Mouse (Mus musculus): ENCODE results near the gene Ldha. TPM values are rescaled to one million over a fixed set of nuclear protein-coding genes. Genes with fewer than 3 reads are reported as not detected.
"Not testable (repeated sequence)": the region's sequence is repeated elsewhere in the genome, so short reads cannot be mapped to it uniquely, and the experiment has no call there.

The Ldha gene
- total RNA-seq, 2 experiments from 2014 or later: 286 to 311 TPM

DNA sequence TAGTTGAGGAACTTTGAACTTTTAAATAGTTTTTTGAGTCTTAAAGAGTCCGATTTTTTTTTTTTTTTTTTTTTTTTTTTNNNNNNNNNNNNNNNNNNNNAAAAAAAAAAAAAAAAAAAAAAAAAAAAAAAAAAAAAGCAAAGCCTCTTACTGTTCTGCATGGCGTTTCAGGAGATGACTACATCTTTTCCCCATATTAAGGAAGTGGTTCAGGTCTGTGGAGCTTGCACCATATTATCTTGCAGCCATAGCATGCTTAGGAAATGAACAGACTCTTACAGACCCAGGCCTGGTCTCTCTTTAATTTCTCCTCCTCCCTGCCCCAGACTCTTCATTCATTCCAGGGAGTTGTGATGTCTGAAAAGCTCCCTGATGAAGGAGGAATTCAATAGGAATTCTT, 39.7 kb downstream of the Ldha start:
- DNase-seq: no peak

- not testable (repeated sequence) for DNase-seq
These were observed 40.7 kb downstream of the Ldha start for GRCm38 (mm10) chr7:46881941-46882340.

DNA sequence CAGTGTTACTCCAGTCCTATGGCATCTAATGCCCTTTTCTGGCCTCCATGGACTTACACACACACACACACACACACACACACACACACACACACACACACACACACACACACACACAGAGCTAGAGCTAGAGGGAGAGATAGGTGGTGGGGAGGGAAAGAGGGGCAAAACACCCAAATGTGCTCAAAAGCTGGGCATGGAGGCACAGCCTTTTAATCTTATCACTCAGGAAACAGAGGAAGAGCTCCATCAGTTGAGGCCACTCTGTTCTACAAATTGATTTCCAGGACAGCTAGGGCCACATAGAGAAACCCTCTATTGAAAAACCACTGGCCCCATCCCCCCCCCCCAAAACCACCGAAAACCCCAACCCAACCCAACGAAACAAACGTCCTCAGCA, 42.0 kb downstream of the Ldha start:
- DNase-seq: no peak

- DNase-seq: no peak
These were observed 54.2 kb downstream of the Ldha start for GRCm38 (mm10) chr7:46895511-46895910.

DNA sequence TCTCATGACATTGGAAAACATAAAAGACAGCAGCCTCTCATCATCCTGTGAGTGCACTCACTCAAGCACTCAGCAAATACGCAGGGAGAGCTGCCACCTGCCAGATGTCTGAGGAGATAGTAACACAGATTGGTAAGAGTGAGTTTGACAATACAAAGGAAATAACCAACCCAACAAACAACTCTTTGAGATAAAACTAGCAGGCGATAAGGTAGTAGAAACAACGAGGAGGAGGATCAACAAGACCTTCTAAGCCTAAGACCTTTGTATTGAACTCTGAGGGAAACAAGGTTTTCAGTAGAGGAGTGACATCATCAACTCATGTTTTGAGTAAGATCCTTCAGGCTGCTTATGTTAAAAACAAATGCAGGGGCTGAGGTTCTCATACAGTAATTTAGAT, 58.1 kb downstream of the Ldha start:
- DNase-seq: no peak

Other genes with a start within 250 kb of the Ldha start
- 10 to 100 TPM; 42.4 to 45.4 TPM for gene Sergef, start 201.7 kb upstream of the Ldha start, total RNA-seq (2021)
- gene Tph1, start 168.9 kb upstream of the Ldha start, total RNA-seq (2021): under 1 TPM; 0.10 to 0.25 TPM
- gene Saal1, start 130.8 kb upstream of the Ldha start, total RNA-seq (2021): 10 to 100 TPM; 10.3 to 11.3 TPM
- gene Saa3, start 125.8 kb upstream of the Ldha start, total RNA-seq (2021): not detected
- not detected for gene Saa4, start 108.9 kb upstream of the Ldha start, total RNA-seq (2021)
- not detected for gene Saa1, start 98.5 kb upstream of the Ldha start, total RNA-seq (2021)
- not detected for gene Saa2, start 89.7 kb upstream of the Ldha start, total RNA-seq (2021)
- 10 to 100 TPM; 16.2 to 16.4 TPM for gene Hps5, start 45.4 kb upstream of the Ldha start, total RNA-seq (2021)
- gene Gtf2h1, start 45.4 kb upstream of the Ldha start, total RNA-seq (2021): 10 to 100 TPM; 36.9 to 37.2 TPM
- gene Ldhc, start 19.7 kb downstream of the Ldha start, total RNA-seq (2021): not detected
- gene Tsg101, start 78.5 kb downstream of the Ldha start, total RNA-seq (2021): 10 to 100 TPM; 73.0 to 80.2 TPM
- 10 to 100 TPM; 15.5 to 18.3 TPM for gene Uevld, start 117.1 kb downstream of the Ldha start, total RNA-seq (2021)
- gene Gm9999, start 142.1 kb downstream of the Ldha start, total RNA-seq (2021): not detected
- gene Spty2d1, start 166.9 kb downstream of the Ldha start, total RNA-seq (2021): 10 to 100 TPM; 16.3 to 16.5 TPM
- gene Tmem86a, start 209.1 kb downstream of the Ldha start, total RNA-seq (2021): 10 to 100 TPM; 11.9 to 12.5 TPM